Mouse (Mus musculus) lung, adult 2 months (tissue): ENCODE results near the gene Psg20.

Source experiments
- CTCF ChIP-seq: fragments of 200-500 bp; IDR thresholded peaks from 2 replicates; pipeline ENCODE4 v1.5.1; 2011; ENCODE audit warnings: mild to moderate bottlenecking, low read length, control low read depth; ENCODE audit not compliant: insufficient read depth
- POLR2A ChIP-seq: fragments of 200-500 bp; IDR thresholded peaks from 2 replicates; pipeline ENCODE4 v1.6.1; 2011; ENCODE audit warnings: low read depth, mild to moderate bottlenecking, control low read depth, low read length, borderline replicate concordance; ENCODE audit errors: extremely low read depth

- TF ChIP-seq CTCF (no peak), POLR2A (no peak)
Measured at GRCm38 (mm10) chr7:18728391-18728790, 42.4 kb upstream of the Psg20 start.
